Mouse (Mus musculus): ENCODE data around the gene Wwtr1.

The Wwtr1 gene

GRCm38 (mm10) chr3:57440956-57441355 is 134.8 kb downstream of the Wwtr1 start:
- DNase-seq: no peak

- no peak for DNase-seq
Observed at GRCm38 (mm10) chr3:57435364-57435763, 140.3 kb downstream of the Wwtr1 start.

GRCm38 (mm10) chr3:57431706-57432105 is 144.0 kb downstream of the Wwtr1 start:
- no peak for DNase-seq

- no peak for DNase-seq
Observed at GRCm38 (mm10) chr3:57429486-57429885, 146.2 kb downstream of the Wwtr1 start.

GRCm38 (mm10) chr3:57428682-57429464 is 146.8 kb downstream of the Wwtr1 start:
- no peak for DNase-seq

GRCm38 (mm10) chr3:57426351-57426750 is 149.4 kb downstream of the Wwtr1 start:
- DNase-seq: no peak

GRCm38 (mm10) chr3:57425089-57425730 is 150.5 kb downstream of the Wwtr1 start, which contains the start of gene Tm4sf4:
Tm4sf4 (plus strand) TSS chr3:57425314.
- no peak for DNase-seq

- no peak for DNase-seq
Observed at GRCm38 (mm10) chr3:57420660-57421059, 155.1 kb downstream of the Wwtr1 start.

- no peak for DNase-seq
Observed at GRCm38 (mm10) chr3:57420233-57420632, 155.5 kb downstream of the Wwtr1 start.

GRCm38 (mm10) chr3:57411535-57411934 is 164.2 kb downstream of the Wwtr1 start:
- no peak for DNase-seq
